ENCODE assay signal across 10 mouse cellular contexts in the genomic region with DNA sequence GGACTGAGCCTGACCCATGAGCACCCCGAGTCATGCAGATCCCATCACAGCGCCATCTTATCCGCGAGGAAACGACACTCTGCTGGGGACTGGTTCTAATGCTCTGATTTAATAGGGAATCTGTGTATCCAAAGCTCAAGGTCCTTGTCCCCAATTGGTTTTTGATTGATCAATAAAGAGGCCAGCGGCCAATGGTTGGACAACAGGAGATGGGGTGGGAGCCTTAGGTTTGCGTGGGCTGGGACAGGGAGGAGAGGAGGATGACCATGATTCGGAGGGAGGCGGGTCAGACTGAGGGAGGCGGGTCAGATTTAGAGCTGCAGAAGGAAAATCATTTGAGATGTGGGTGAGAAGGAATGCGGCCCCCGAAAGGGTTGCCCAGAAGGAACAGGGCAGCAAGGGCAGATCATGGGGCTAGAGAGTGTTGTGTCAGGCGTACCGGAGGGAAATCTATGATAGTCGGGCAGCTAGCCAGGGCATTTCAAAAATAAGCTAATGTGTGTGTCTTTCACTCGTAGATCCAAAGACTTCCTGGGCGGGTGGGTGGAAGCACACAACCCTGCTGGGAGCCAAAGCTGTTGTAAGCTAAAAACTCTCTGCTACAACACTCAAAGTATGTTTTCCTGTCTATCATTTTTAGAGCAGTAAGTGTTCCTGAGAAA.
DNase-seq lines count a peak whose midpoint lies in the region; ATAC-seq and TF ChIP-seq lines count a peak whose summit lies in the region.
"Had no signal": no experiment of that assay in that cellular context is flagged by ENCODE, and none has a peak within 500 bp of the region (broad histone marks: within the 10 kb centered on the region; RNA-seq: fewer than 3 reads in every experiment).

No protein-coding gene starts in this region.

- H3K27me3 ChIP-seq in kidney, postnatal 0 days (ENCODE audit: insufficient read depth, low read length): no peaks in the 10 kb centered on the region
- H3K27me3 ChIP-seq in neural tube, embryonic 15.5 days (replicated peaks): no peaks in the 10 kb centered on the region

- no peak overlapping the region for H3K27ac ChIP-seq in kidney, postnatal 0 days
- no peak overlapping the region for H3K27ac ChIP-seq in neural tube, embryonic 15.5 days (replicated peaks)
- H3K27ac ChIP-seq: left cerebral cortex, adult 2 months had no signal

- no peak overlapping the region for H3K4me2 ChIP-seq in kidney, postnatal 0 days (ENCODE audit: low read length)
- H3K4me2 ChIP-seq in neural tube, embryonic 15.5 days: no peak overlapping the region

- H3K36me3 ChIP-seq in kidney, postnatal 0 days (ENCODE audit: insufficient read depth, low read length): no peaks in the 10 kb centered on the region
- no peaks in the 10 kb centered on the region for H3K36me3 ChIP-seq in neural tube, embryonic 15.5 days

- no peaks in the 10 kb centered on the region for H3K9me3 ChIP-seq in kidney, postnatal 0 days (replicated peaks; ENCODE audit: low read length)
- H3K9me3 ChIP-seq in neural tube, embryonic 15.5 days (replicated peaks): no peaks in the 10 kb centered on the region

- H3K4me1 ChIP-seq in kidney, postnatal 0 days (replicated peaks; ENCODE audit: insufficient read depth, low read length): peaks cover 20% of the 10 kb centered on the region
- H3K4me1 ChIP-seq in neural tube, embryonic 15.5 days: peaks cover 34% of the 10 kb centered on the region

- intact Hi-C loops in heart, postnatal 10 days (cut with DNase I): no loop called here

- 69% methylated on average over 17 of the region's 17 CpGs for WGBS in kidney, postnatal 0 days
- WGBS in neural tube, embryonic 15.5 days: 86% methylated on average over 17 of the region's 17 CpGs

- H3K9ac ChIP-seq in kidney, postnatal 0 days (ENCODE audit: low read depth, low read length): no peak overlapping the region
- H3K9ac ChIP-seq in neural tube, embryonic 15.5 days (replicated peaks): no peak overlapping the region

- H3K4me3 ChIP-seq in kidney, postnatal 0 days (replicated peaks; ENCODE audit: low read depth, low read length): no peak overlapping the region
- H3K4me3 ChIP-seq in neural tube, embryonic 15.5 days (replicated peaks): no peak overlapping the region
- H3K4me3 ChIP-seq: left cerebral cortex, adult 2 months had no signal

- no peak for ATAC-seq in kidney, postnatal 0 days (replicated peaks; ENCODE audit: low FRiP score, low read depth)
- ATAC-seq in monocyte, adult 5-6 weeks (replicated peaks; ENCODE audit: insufficient number of reproducible peaks, low FRiP score, low TSS enrichment, poor library complexity, severe bottlenecking): no peak
- no peak for ATAC-seq in neural tube, embryonic 15.5 days (ENCODE audit: low FRiP score)

- no peak for TF ChIP-seq CTCF in kidney, postnatal 0 days (IDR thresholded peaks at IDR 0.05; ENCODE audit: low read depth)

- DNase-seq in cerebellum, postnatal 10 days: peak; percentile 76 to 78
- no peak for DNase-seq in cerebellum, adult 11 months
- DNase-seq in kidney, postnatal 0 days (ENCODE audit: low spot score): peak; percentile 37
- no peak for DNase-seq in kidney, adult 9 months
- DNase-seq in heart, postnatal 10 days: peak; percentile 49 to 52
- peak; percentile 40 for DNase-seq in lung, postnatal 14 days
- DNase-seq: spleen, adult 18-20 months had no signal

Comparison
In these comparisons a context has a peak if more than half of its experiments do, and no peak if none do; other contexts are left out.
1. DNase-seq: peak in cerebellum, postnatal 10 days (2 of 2), kidney, postnatal 0 days (single experiment), heart, postnatal 10 days (2 of 2) and lung, postnatal 14 days (single experiment); none in cerebellum, adult 11 months (single experiment) and kidney, adult 9 months (single experiment).